Mouse (Mus musculus) gastrocnemius, postnatal 25 days (tissue): ENCODE data around the gene Tsga8. TPM values are rescaled to one million over a fixed set of nuclear protein-coding genes. Genes with fewer than 3 reads are reported as not detected.

Experiments
- DNase-seq: peaks from one replicate; pipeline ENCODE4 v3.0.0; 2022
- long read RNA-seq, 2 experiments: library from polyadenylated mRNA; stranded (forward); transcript quantifications; one replicate each; pipeline ENCODE4 v2.0.0; 2021
- total RNA-seq, 2 experiments: library from RNA; stranded (reverse); gene quantifications; 1 replicate in 1 of 2; 2 replicates in 1 of 2; pipeline ENCODE4 v1.2.3; 2021

Tsga8 gene
- total RNA-seq, result not detected
- long read RNA-seq, experiment 1, result 0 reads
- long read RNA-seq, experiment 2, result 0 reads

- no peak for DNase-seq
Measured at GRCm38 (mm10) chrX:83487598-83487997, at the start of gene Tsga8. Gene Tsga8, minus strand, starts transcription at chrX:83487924.
